Mouse (Mus musculus) gonadal fat pad, adult 2 months (tissue): ENCODE data around the gene Sirt4. TPM values are rescaled to one million over a fixed set of nuclear protein-coding genes. Genes with fewer than 3 reads are reported as not detected.
"Not testable (repeated sequence)": the region's sequence is repeated elsewhere in the genome, so short reads cannot be mapped to it uniquely, and the experiment has no call there.

Experiments used
- DNase-seq: peaks from one replicate; pipeline ENCODE4 v3.0.0-alpha.2; 2012; ENCODE audit warnings: low read depth
- polyA plus RNA-seq: library from polyadenylated mRNA; depleted of rRNA; stranded (reverse); fragments of >200 nt; gene quantifications from 2 replicates; pipeline ENCODE4 v1.2.3, GENCODE M21; 2012

The Sirt4 gene
- polyA plus RNA-seq, 1 experiment: 51.1 TPM

DNA sequence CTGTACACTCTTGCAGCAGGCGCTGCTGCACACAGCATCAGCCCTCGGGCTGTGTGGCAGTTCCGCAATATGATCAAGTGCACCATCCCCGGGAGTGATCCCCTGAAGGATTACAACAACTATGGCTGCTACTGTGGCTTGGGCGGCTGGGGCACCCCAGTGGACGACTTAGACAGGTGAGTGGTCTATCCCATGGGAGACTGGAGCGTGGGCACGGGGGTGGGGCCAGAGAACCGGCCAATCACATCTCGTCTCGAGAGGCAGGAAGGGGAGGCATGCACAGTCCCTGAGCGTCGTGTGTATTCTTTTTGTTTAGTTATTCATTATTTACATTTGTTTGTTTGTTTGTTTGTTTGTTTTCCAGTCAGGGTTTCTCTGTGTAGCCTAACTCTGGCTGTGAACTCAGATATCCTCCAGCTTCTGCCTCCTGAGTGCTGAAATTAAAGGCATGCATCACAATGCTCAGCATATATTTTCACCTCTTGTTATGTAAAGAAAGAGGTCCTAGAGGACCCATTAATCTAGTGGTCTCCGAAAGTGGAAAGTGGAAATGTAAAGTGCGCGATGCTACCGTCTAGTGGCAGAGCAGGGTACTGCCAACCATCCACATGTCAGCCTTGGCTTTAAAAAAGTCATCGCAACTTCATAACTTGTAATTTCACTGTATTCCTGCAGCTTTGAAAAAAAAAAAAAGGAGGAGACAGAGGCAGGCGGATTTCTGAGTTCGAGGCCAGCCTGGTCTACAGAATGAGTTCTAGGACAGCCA lies 13.6 kb downstream of the Sirt4 start:
- no peak for DNase-seq

DNA sequence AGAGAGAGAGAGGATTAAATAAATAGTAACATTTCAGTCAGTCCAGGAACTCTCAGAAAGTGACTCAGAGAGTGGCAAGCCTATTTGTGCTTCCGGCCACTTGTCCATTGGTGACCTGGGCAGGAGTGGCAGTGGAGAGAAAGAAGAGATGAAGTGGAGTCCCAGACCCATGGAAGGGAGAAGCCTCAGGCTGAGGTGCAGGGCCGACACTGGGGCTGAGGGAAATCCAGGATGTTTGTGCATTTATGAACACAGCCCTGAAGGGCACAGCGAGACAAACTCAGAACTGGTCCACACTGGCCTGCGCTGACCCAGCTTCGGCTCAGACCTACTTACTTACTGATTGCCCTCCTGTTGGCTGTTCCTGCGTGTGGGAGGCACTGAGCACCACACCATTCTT lies 14.7 kb downstream of the Sirt4 start:
- no peak for DNase-seq

DNA sequence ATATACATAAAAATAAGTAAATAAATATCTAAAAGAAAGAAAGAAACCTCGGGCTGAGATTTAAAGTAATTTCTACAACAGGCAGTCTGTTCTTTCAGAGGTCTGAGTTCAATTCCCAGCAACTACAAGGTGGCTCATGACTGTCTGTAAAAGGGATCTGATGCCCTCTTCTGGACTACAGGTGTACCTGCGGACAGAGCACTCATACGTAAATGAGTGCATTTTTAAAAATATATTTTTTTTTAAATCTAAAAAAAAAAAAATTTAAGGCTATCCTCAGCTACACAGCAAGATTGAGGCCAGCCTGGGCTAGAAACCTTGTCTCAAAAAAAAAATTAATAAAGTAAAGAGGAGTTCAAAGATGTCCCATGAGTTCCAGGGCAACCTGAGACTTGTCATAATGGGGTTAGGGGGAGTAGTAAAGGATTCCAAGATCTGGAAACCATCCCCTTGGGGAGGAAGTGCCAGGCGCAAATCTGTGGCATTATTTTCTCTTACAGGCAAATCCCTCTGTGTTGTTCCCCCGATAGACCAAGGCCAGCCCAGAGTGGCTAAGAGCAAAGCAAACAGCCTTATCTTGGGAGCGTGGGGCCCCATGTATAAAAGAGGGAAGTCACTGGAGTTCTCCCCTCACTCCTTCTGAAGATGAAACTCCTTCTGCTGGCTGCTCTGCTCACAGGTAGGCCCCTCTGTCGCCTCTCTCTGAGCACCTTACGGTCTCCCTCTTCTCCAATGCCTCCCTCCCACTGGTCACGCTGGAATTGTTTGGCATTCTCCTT lies 18.7 kb downstream of the Sirt4 start, which contains the start of gene Pla2g1b:
Pla2g1b (plus strand) TSS at position 621 of the 779 bp plus-strand sequence.
- no peak for DNase-seq

DNA sequence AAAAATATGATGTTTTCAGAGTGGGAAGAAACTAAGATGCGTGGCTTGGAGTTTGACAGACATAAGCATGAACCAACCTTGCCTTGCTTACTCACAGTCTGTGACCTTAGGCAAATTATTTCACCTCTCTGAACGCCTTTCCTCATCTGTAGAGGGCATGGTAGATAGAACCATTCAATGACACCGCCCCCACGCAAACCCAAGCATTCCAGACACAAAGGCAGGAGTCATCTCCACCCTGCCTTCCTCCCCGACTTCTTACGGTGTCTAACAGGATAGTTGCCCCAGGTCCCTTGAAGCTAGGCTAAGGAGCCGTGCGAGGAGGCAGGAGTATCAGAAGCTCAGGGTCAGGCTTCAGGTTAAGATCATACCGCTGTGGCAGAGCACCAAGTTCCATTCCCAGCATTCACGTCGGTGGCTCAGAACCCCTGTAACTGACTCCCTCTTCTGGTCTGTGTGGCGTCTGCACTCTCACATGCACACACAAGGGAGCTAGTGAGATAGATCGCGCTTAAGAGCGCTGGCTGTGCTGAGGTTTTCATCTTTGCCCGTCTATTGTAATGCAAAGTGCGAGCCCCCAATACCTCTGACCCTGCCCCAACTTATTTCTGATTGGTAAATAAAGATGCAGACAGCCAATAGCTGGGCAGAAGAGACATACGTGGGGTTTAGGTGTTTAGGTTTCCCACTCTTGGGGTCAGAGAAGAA lies 20.0 kb downstream of the Sirt4 start:
- no peak for DNase-seq

DNA sequence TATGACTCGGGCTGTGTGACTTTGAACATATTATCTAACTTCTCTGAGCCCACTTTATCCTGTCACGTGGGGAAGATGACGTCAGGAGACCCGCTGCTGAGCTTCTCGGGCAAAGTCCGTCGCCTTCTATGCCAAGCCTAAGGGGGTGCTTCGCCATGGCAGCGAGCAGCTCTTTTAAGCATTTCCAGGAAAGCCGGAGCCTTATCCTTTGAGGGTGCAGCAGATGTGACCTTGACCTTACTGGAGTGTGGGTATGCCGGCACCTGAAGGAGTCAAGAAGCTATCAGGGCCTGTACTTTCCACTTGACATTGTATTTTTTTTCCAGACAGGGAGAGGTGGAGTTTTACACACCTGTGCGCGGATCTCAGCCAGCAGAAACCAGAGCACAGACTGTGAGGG lies 25.6 kb downstream of the Sirt4 start:
- DNase-seq: no peak

DNA sequence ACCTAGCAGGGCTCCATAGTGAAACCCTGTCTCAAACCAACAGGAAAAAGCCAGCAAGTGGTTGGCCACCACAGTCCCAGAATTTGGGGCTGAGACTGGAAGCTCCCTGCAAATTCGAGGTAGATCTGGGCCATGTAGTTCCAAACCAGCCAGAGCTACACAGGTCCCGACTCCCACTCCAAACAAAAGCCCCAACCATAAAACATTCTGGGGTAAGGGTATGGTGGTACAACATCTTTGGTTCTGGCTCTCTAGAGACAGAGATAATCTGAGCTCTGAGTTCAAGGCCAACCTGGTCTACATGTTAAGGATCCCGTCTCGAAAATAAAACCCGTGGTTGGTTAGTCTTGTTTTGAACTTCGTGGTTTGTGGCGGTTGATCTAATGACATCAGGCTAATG lies 28.7 kb downstream of the Sirt4 start:
- no peak for DNase-seq

DNA sequence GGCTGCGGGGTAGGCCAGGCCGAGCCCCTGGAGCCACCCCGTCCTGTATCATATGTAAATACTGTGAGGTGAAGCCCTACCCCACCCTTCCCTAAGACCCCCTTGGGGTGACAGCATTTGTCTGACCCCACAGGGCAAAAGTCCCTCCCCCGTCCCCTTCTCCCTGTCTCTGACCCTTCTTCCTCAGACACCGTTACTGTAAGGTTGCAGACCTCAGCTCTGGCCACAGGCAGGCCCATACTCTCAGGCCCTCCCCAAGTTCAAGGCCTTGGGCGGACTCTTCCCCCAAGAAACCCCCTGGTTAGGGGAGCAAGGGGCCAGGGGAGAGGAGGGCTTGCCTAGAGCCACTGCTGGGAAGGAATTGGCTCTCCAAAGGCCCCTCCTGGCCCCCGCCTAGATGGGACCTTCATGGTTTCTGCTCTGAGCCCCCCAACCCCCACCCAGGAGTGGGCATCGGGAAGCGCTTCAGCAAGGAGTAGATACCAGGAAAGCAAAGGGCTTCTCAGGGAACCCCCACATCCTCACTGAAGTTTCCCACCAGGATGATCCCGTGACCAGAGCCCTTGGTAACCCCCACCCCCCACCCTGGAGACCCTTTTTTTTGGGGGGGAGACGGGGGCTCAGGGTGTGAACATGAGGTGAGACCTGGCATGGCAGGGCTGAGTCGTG lies 30.0 kb downstream of the Sirt4 start:
- DNase-seq: no peak

DNA sequence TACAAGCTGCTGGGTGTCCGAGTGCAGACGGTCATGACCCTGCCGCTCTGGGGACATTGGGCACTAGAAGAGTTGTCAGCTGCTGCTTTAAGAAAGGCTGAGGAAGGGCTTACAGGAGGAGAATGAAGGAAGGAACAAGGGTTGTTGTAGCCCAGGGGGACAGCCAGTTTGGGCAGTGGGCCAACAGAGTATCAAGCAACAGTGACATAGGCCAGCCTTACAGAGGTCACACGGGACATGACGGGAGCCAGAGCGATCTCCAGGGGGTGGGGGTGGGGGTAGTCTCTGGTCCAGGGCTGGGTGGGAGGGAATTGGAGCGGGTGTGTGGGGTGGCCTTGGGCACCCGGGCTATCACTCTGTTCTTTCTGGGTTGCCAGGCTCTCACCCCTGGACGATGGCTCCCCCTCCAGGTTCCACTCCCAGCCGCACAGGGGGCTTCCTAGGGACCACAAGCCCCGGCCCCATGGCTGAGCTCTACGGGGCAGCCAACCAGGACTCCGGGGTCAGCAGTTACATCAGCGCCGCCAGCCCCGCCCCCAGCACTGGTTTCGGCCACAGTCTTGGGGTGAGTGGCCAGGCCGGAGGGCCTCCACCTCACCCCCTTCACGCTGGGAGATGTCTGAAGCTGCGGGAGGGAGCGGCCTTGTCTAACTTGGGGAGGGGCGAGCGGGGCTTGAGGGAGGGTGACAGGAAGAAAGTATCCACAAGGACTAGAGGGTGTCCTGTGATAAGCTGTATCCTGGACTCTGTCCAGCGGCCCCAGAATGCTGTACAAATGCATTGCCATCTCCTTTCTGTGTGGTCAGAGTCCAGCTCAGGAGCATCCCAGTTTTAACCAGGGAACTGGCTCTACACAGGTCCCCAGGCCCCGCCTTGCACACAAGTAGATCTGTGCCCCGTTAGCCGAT lies 33.9 kb downstream of the Sirt4 start:
- DNase-seq: no peak

DNA sequence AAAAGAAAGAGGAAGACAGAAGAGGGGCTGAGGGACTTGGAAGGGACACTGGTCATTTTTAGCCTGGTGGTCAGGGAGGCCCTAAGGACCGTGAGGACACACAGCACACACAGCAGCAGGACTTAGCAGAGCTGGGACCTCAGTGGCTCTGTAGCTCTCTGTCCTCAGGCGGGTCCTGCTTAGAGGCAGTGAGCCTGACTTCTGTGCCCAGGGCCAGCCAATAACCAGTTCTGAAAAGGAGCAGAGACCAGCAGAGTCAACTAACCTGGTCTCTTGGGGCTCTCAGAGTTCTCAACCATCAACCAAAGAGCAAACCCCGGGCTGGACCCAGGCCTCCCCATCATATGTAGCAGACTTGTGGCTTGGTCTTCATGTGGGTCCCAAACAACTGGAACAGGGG lies 35.3 kb downstream of the Sirt4 start:
- DNase-seq: no peak

DNA sequence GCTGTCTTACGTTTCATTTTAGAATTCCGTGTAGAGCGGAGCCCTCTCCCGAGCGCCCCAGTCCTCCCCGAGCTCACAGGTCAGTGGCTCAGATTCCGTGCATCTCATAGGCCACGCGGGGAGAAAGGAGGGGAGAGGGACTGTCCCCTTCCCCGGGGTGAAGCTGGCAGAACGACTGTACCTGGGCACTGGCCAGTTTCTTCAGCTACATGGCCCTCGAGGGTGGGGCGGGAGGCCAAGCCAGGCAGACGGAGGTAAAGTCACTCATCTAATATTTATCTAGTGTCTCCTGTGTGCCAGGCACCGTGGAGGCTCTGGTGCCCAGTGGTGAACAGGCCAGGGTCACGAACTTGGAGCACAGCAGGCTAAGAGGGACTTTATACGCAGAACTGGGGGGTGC lies 37.4 kb downstream of the Sirt4 start:
- no peak for DNase-seq

DNA sequence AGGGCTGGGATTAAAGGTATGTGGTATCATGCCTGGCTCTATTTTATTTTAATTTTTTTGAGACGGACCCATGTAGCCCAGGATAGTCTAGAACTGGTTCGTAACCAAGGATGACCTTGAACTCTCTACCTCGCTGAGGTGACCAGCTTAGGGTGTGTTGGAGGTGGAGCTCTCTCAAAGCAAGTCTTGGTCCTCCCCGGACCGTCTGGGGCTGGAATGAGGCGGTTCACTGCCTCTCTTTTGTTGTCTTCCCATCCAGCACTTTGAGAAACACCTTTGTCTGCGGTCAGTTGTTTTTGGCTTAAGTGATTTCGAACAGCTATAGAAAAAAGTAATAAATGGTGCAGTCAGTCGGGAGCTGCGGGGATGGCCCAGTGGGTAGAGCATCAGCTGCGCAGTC lies 40.4 kb downstream of the Sirt4 start:
- DNase-seq: no peak

DNA sequence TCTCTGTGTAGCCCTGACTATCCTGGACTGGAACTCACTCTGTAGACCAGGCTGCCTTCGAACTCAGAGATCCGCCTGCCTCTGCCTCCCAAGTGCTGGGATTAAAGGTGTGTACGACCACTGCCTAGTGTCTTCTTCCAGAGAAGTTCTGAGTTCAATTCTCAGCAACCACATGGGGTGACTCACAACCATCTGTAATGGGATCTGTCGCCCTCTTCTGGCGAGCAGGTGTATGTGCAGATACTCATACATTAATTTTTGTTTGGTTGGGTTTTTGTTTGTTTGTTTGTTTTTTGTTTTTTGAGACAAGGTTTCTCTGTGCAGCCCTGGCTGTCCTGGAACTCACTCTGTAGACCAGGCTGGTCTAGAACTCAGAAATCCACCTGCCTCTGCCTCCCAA lies 41.9 kb downstream of the Sirt4 start:
- not testable (repeated sequence) for DNase-seq

DNA sequence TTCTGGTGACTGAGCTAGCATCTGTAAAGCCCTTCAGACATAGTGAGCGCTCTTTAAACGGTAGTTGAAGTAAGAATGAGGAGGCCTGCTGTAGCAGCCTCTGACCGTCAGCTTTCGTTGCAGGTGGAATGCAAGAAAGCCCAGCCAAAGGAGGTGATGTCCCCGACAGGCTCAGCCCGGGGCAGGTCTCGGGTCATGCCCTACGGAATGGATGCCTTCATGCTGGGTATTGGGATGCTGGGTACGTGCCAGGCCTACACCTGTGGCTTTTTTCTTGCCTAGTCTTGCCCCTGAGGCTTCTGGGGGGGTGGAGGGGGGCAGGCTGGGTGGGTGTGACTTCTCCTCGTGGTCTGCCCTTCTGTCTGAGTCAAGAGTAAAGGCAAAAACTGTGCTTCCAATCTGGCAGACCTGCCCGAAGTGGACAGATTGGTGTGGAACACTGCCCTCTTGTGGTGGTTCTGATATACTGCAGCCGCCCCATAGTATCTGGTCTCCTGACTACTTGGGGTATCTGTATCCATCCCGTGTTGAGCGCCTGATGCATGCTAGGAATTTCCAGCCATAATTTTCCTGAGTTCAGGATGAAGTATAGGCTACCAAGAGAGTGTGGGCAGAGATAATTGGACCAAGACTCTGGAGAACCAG lies 43.2 kb downstream of the Sirt4 start:
- DNase-seq: peak; percentile 9

DNA sequence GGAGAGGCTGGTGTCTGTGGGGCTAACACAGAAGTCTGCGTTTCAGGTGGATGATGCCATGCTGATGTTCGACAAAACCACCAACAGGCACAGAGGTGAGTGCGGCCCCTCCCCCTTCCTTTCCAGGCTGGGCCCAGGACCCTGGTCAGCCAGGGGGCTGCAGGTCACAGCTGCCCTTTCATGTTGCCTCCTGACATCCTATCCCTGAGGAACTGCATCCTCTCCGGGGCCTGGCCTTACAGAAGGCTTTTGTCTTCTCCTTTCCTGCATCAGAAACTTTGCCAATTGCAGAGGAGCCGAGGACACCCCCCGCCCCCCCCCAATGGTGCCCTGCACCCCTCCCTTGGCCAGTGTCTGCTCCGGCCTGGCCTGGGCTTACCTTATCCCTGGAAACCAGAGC lies 45.9 kb downstream of the Sirt4 start:
- DNase-seq: no peak

DNA sequence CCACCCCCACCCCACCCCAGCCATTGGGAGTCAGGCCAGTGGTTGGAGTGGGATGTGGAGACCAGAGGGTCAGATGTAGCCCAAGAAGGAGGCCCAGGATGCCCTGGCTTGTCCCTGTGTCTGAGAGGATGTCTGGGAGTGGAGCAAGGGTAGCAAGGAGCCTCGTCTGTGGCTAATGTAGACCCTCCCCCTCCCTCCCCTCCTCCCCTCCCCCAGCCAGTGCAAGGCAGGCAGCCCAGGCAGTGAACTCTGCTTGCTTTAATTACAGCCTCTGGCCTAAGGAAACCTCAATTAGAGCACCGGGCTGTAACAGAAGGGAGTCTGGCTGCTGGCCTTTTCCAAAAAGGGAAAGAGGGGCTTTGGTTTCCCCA lies 46.6 kb downstream of the Sirt4 start:
- DNase-seq: no peak

DNA sequence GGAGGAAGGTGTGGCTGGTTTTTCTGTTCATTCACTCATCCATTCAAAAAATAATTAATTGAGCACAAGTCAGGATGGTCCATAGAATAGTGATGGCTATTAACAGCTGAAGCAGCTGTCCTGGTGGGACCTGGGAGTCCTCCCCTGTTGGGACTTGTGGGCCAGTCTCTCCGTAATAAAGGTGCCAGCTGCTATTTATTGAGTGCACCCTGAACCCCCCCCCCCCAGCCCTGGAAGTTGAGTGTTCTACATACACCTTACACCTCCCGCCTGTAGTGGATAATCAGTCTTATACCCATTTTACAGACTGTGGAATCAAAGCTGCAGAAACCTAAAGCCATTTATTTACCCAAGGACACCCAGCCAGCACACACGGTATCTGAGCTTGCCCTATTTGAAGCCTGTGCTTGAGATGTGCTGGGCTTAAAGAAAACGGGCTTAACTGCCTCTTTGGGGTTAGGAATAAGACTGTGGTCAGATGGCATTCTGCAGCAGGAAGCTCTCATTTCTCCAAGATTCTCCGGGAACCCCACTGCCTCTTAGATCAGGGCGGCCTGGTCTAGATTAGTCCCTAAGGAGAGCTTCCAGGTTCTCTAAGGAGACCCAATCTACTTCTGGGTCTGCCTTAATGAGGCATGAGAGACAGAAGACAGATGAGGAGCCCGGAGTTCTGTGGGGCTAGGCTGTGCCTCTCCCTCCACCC lies 47.1 kb downstream of the Sirt4 start:
- no peak for DNase-seq

DNA sequence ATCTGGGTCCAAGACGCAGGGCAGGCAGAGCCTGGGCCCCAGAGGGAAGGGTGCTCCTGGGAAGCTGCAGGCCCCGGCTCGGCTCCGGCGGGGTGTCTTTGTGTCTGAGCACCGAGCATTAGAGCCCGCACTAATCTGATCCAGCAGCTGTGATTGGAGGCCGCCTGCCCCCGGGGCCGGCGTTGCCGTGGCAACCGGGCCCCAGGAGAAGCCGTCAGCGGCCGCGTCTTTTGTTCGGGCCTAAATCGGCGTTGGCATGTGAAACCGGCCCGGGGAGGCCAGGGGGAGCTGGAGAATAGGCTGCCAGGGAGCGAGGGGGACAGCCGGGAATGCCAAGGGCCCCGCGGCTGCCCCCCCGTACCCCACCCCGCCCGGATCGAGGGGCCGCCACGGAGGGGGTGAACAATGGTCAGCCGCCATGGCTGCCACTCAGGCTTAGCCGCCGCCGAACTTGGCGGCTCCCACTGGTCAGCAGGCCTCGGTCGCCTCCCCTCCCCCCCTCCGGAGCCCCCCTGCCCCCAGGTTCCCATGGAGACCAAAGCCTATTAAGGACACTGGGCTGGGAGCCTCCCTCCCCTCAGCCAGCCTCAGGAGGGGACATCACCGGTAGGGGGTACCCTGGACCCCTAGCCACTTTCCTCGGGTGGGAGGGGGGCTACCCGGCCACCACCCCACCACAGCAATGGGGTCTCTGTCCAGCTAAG lies 48.0 kb downstream of the Sirt4 start:
- DNase-seq: no peak

DNA sequence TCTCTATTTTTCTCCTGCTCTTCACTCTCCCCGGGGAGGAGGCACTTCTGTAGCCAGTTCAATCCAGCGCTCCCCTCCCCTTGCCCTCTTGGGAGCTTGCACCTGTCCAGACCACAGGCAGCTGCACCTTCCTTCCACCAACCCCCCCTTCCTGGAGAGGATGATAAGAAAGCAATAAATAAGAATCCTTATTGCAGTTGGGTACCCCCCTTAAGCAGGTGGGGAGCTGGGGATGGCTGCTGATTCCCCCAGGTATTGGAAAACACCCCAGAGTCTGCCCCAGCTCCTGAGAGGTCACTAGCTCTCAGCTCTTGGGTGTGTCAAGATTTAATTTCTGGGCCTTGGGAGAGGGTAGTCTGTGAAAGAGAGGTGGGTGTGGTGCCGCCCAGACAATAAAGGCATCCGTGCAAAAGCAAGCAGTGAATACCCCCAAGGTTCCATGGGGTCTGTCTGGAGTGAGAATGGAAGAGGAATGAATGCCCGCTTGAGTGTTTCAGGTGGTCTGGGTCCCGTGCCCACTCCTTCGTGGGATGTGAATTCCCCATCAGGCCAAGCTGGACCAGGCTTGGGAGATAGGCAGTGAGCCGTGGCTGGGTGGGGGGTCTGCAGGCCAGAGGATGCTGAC lies 48.7 kb downstream of the Sirt4 start:
- DNase-seq: no peak
